Mouse (Mus musculus) G1E (cell line): Measurements from ENCODE around the gene Stag2. TPM values are rescaled to one million over a fixed set of nuclear protein-coding genes. Genes with fewer than 3 reads are reported as not detected.

Experiments used
- ATAC-seq: 2 replicates; pipeline ENCODE4 v1.8.0; 2016; ENCODE audit warnings: mild to moderate bottlenecking; ENCODE audit not compliant: insufficient number of reproducible peaks, poor library complexity, low FRiP score, severe bottlenecking; ENCODE audit errors: extremely low read depth
- DNase-seq: peaks from one replicate; pipeline ENCODE4 v3.0.0; 2012; ENCODE audit warnings: low spot score
- H3K27me3 ChIP-seq: 2 replicates; pipeline ENCODE4 v1.6.1; 2012; ENCODE audit warnings: mild to moderate bottlenecking, low read length, inconsistent platforms; ENCODE audit not compliant: insufficient read depth
- H3K36me3 ChIP-seq: replicated peaks from 2 replicates; pipeline ENCODE3; 2012; ENCODE audit warnings: mild to moderate bottlenecking, inconsistent platforms
- H3K4me1 ChIP-seq: 2 replicates; pipeline ENCODE4 v1.6.1; 2012; ENCODE audit warnings: low read depth, low read length, inconsistent platforms, mixed read lengths; ENCODE audit not compliant: insufficient read depth
- H3K4me3 ChIP-seq: 2 replicates; pipeline ENCODE4 v1.5.1; 2012; ENCODE audit warnings: low read depth, mild to moderate bottlenecking, inconsistent platforms, low read length, moderate library complexity, mixed read lengths
- H3K9me3 ChIP-seq: replicated peaks from 2 replicates; pipeline ENCODE4 v1.6.1; 2012; ENCODE audit warnings: inconsistent platforms
- CTCF ChIP-seq: IDR thresholded peaks from 2 replicates; pipeline ENCODE4 v1.5.1; 2012; ENCODE audit warnings: low read depth, low read length, inconsistent platforms, mixed read lengths
- GATA1 ChIP-seq: IDR thresholded peaks from 2 replicates; pipeline ENCODE4 v1.6.1; 2012; ENCODE audit warnings: borderline replicate concordance, low read length, inconsistent platforms, mixed read lengths
- GATA2 ChIP-seq: IDR thresholded peaks from 2 replicates; pipeline ENCODE4 v1.6.1; 2012; ENCODE audit warnings: low read depth, low read length, inconsistent platforms, borderline replicate concordance
- POLR2AphosphoS5 ChIP-seq: IDR thresholded peaks from 2 replicates; pipeline ENCODE4 v1.6.1; 2012; ENCODE audit warnings: low read depth, low read length, inconsistent platforms; ENCODE audit not compliant: insufficient replicate concordance
- TAL1 ChIP-seq: conservative IDR thresholded peaks from 2 replicates; pipeline ENCODE4 v1.6.1; 2012; ENCODE audit warnings: low read depth, low read length, inconsistent platforms, mixed read lengths
- polyA plus RNA-seq: library from polyadenylated mRNA; stranded (reverse); fragments of >175 nt; gene quantifications from 2 replicates; pipeline ENCODE4 v1.2.3, GENCODE M21; 2012
- total RNA-seq, 2 experiments: library from RNA; stranded (forward) in 1 of 2; stranded (reverse) in 1 of 2; fragments of 200-1000 nt in 1 of 2; fragments of >200 nt in 1 of 2; fragmentation: Nextera tagmentation in 1 of 2; gene quantifications; 2 replicates each; pipeline ENCODE4 v1.2.3; 2014 to 2017

Gene Stag2
- total and polyA plus RNA-seq, 3 experiments, result 14.1 to 667 (median 284) TPM

- no peak; the same call in 1 of the 2 replicates for ATAC-seq
- Histone ChIP-seq H3K9me3 (no peaks in the 10 kb centered on the region), H3K4me3 (no peak overlapping the region), H3K36me3 (no peaks in the 10 kb centered on the region), H3K4me1 (peaks cover 7% of the 10 kb centered on the region), H3K27me3 (no peaks in the 10 kb centered on the region)
- TF ChIP-seq POLR2AphosphoS5 (no peak), CTCF (no peak), GATA1 (no peak), GATA2 (no peak), TAL1 (no peak)
- DNase-seq, result no peak
Measured at GRCm38 (mm10) chrX:42142620-42143019, 6.5 kb upstream of the Stag2 start.

- peak; percentile 58 for ATAC-seq
- DNase-seq, result no peak
- Histone ChIP-seq H3K4me3 (no peak overlapping the region), H3K9me3 (no peaks in the 10 kb centered on the region), H3K4me1 (peaks cover 14% of the 10 kb centered on the region), H3K27me3 (no peaks in the 10 kb centered on the region), H3K36me3 (no peaks in the 10 kb centered on the region)
- TF ChIP-seq GATA1, result no peak
- TF ChIP-seq GATA2, result no peak
- TF ChIP-seq CTCF, result no peak
- no peak for TF ChIP-seq TAL1
- TF ChIP-seq POLR2AphosphoS5, result no peak
Measured at GRCm38 (mm10) chrX:42143991-42144390, 5.1 kb upstream of the Stag2 start.

GRCm38 (mm10) chrX:42148016-42148451 lies 1.1 kb upstream of the Stag2 start:
- Histone ChIP-seq H3K36me3 (no peaks in the 10 kb centered on the region), H3K27me3 (no peaks in the 10 kb centered on the region), H3K4me1 (peaks cover 10% of the 10 kb centered on the region), H3K4me3 (no peak overlapping the region; the same call in 1 of the 2 replicates), H3K9me3 (no peaks in the 10 kb centered on the region)
- TF ChIP-seq POLR2AphosphoS5, result no peak
- no peak for TF ChIP-seq TAL1
- TF ChIP-seq GATA2, result no peak
- no peak for ATAC-seq
- DNase-seq, result peak; percentile 4

GRCm38 (mm10) chrX:42149557-42150345 lies 634 bp downstream of the Stag2 start:
- DNase-seq, result peak; percentile 30
- TF ChIP-seq GATA2 (no peak), TAL1 (no peak), GATA1 (no peak), CTCF (no peak), POLR2AphosphoS5 (no peak)
- no peak for ATAC-seq

GRCm38 (mm10) chrX:42150346-42151023 lies 1.4 kb downstream of the Stag2 start:
- H3K4me1 ChIP-seq, result peaks cover 7% of the 10 kb centered on the region
- H3K4me3 ChIP-seq, result peak overlapping the region; percentile 77
- no peak for TF ChIP-seq TAL1
- TF ChIP-seq GATA2, result no peak
- no peak for TF ChIP-seq CTCF
- TF ChIP-seq POLR2AphosphoS5, result no peak
- no peak for TF ChIP-seq GATA1
- DNase-seq (peak; percentile 27), ATAC-seq (peak; percentile 51)
- H3K36me3 ChIP-seq, result no peaks in the 10 kb centered on the region
- no peaks in the 10 kb centered on the region for H3K27me3 ChIP-seq
- no peaks in the 10 kb centered on the region for H3K9me3 ChIP-seq

More at GRCm38 (mm10) chrX:42149557-42150345, 634 bp downstream of the Stag2 start:
- no peaks in the 10 kb centered on the region for H3K36me3 ChIP-seq
- H3K9me3 ChIP-seq, result no peaks in the 10 kb centered on the region
- peaks cover 7% of the 10 kb centered on the region for H3K4me1 ChIP-seq
- peak overlapping the region; percentile 77 for H3K4me3 ChIP-seq
- no peaks in the 10 kb centered on the region for H3K27me3 ChIP-seq

- H3K27me3 ChIP-seq, result no peaks in the 10 kb centered on the region
- peak overlapping the region; percentile 77 for H3K4me3 ChIP-seq
- ATAC-seq (no peak), DNase-seq (no peak)
- H3K4me1 ChIP-seq, result peaks cover 10% of the 10 kb centered on the region
- TF ChIP-seq GATA1, result no peak
- no peak for TF ChIP-seq POLR2AphosphoS5
- TF ChIP-seq TAL1, result no peak
- TF ChIP-seq CTCF, result no peak
- no peak for TF ChIP-seq GATA2
- no peaks in the 10 kb centered on the region for H3K36me3 ChIP-seq
- H3K9me3 ChIP-seq, result no peaks in the 10 kb centered on the region
Measured at GRCm38 (mm10) chrX:42151024-42151754, 2.1 kb downstream of the Stag2 start.
